Mouse (Mus musculus): ENCODE data around the gene Mrgprh. TPM values are rescaled to one million over a fixed set of nuclear protein-coding genes. Genes with fewer than 3 reads are reported as not detected.

Mrgprh gene
- polyA plus RNA-seq (2014; fragmentation: Nextera tagmentation; extraction: Ambion mirVana) = not detected in 2 replicates

DNA sequence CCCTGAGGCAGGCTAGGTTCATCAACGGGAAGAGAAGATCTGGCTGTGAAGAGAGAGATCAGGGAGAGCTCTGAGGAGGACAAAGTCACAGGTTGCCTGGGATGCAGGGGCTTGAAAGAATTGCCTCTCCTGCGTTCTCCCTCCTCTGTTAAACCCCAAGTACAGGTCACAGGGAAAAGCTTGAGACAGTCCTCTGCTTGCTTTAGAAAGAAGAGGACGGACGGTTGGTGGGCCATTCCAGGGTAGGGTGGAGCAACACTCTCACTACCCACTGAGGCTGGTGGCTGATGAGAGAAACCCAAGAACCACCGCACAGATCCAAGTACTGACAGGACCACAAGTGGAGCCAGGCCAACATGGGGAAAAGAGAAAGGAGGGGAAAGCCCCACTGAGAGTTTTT lies at the start of gene Mrgprh:
Gene Mrgprh (plus strand): TSS at position 301 of the 400 bp plus-strand sequence.
- Histone ChIP-seq H3K4me2 (ENCODE audit: low read depth, severe bottlenecking) (no peak within 1 kb of the TSS), H3K27me3 (ENCODE audit: control insufficient read depth, insufficient read depth, low read length) (no peaks in the 10 kb centered on the region), H3K4me1 (ENCODE audit: control insufficient read depth, insufficient read depth, low read length) (peaks cover 10% of the 10 kb centered on the region), H3K9ac (ENCODE audit: low read length) (no peak within 1 kb of the TSS), H3K27ac (replicated peaks; ENCODE audit: low read depth, low read length) (no peak within 1 kb of the TSS), H3K9me3 (ENCODE audit: control insufficient read depth, low read length) (no peaks in the 10 kb centered on the region), H3K36me3 (ENCODE audit: control insufficient read depth, insufficient read depth, low read length) (no peaks in the 10 kb centered on the region), H3K4me3 (ENCODE audit: low read depth, low read length) (no peak within 1 kb of the TSS)
- 80% methylated on average over 5 of the region's 5 CpGs for WGBS
- DNase-seq (ENCODE audit: low spot score) (no peak), ATAC-seq (ENCODE audit: insufficient number of reproducible peaks, low FRiP score, low TSS enrichment, low read depth) (no peak)

DNA sequence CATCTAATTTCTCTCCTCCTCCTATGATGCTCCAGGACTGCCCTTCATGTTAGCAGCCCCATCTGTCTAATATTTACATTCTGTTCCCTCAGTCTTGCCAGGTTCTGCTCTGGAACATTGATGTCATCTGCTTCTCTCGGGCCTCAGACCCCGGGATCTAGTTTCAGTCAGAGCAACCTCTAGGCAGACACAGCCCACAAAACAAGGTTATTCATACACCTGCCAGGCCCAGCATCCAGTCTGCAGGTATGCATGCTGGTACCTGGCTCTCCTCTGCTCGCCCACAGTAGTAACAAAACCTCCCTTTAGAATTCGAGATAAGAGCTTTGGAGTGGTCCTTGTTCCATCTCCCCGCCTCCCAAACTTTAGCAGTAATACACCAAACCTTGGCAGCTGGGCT lies 45.5 kb upstream of the Mrgprh start:
- H3K27ac ChIP-seq (replicated peaks; ENCODE audit: low read depth, low read length) = no peak overlapping the region
- no peaks in the 10 kb centered on the region for H3K27me3 ChIP-seq (ENCODE audit: control insufficient read depth, insufficient read depth, low read length)
- no peaks in the 10 kb centered on the region for H3K36me3 ChIP-seq (ENCODE audit: control insufficient read depth, insufficient read depth, low read length)
- no peaks in the 10 kb centered on the region for H3K4me1 ChIP-seq (ENCODE audit: control insufficient read depth, insufficient read depth, low read length)
- H3K4me3 ChIP-seq (ENCODE audit: low read depth, low read length) = no peak overlapping the region
- no peak for ATAC-seq (ENCODE audit: insufficient number of reproducible peaks, low FRiP score, low TSS enrichment, low read depth)
- H3K9ac ChIP-seq (ENCODE audit: low read length) = no peak overlapping the region
- H3K9me3 ChIP-seq (ENCODE audit: control insufficient read depth, low read length) = 0 out of 2 replicates have a peak, but pooled peaks cover 2% of the 10 kb centered on the region
- no peak overlapping the region for H3K4me2 ChIP-seq (ENCODE audit: low read depth, severe bottlenecking)
- DNase-seq (ENCODE audit: low spot score) = no peak
- 85% methylated on average over 5 of the region's 5 CpGs for WGBS

DNA sequence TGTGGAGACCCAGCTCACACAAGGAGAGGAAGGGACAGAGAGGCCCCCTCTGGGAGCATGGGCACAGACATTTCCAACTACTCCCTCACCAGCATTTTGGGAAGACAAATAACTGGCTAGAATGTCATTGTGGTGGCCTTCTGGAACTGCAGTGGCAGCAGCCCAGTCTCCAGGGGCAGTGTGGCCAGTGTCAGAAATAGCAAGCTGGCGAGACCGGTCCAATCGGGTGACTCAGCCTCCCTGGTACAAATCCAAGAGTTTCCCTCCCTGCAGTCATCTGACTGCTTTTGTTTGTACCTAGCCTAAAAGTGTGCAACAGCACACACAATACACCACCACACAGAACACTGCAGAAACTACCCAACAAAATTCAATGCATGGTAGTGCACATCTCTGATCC lies 43.6 kb upstream of the Mrgprh start:
- ATAC-seq (ENCODE audit: insufficient number of reproducible peaks, low FRiP score, low TSS enrichment, low read depth) (no peak), DNase-seq (ENCODE audit: low spot score) (no peak)
- no peaks in the 10 kb centered on the region for H3K36me3 ChIP-seq (ENCODE audit: control insufficient read depth, insufficient read depth, low read length)
- H3K27me3 ChIP-seq (ENCODE audit: control insufficient read depth, insufficient read depth, low read length) = no peaks in the 10 kb centered on the region
- H3K27ac ChIP-seq (replicated peaks; ENCODE audit: low read depth, low read length) = no peak overlapping the region
- H3K9me3 ChIP-seq (ENCODE audit: control insufficient read depth, low read length) = 0 out of 2 replicates have a peak, but pooled peaks cover 2% of the 10 kb centered on the region
- H3K4me1 ChIP-seq (ENCODE audit: control insufficient read depth, insufficient read depth, low read length) = no peaks in the 10 kb centered on the region
- H3K4me3 ChIP-seq (ENCODE audit: low read depth, low read length) = no peak overlapping the region
- H3K9ac ChIP-seq (ENCODE audit: low read length) = no peak overlapping the region
- WGBS = 85% methylated on average over 3 of the region's 3 CpGs
- H3K4me2 ChIP-seq (ENCODE audit: low read depth, severe bottlenecking) = no peak overlapping the region

DNA sequence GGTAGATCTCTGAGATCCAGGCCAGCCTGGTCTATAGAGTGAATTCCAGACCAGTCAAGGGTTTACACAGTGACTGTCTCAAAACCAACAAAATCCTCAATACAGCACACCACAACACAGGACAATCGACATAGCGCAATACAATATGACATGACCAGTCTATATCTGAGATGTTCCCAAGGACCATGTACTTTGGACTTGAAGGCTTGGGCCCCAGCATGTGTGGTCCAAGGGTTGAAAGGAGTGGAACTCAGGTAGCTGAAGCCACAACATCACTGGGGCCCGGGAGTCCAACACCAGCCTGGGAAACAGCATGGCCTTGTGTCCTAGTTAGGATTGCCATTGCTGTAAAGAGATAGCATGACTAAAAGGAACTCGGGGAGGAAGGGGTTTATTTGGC lies 43.2 kb upstream of the Mrgprh start:
- H3K4me3 ChIP-seq (ENCODE audit: low read depth, low read length) = no peak overlapping the region

DNA sequence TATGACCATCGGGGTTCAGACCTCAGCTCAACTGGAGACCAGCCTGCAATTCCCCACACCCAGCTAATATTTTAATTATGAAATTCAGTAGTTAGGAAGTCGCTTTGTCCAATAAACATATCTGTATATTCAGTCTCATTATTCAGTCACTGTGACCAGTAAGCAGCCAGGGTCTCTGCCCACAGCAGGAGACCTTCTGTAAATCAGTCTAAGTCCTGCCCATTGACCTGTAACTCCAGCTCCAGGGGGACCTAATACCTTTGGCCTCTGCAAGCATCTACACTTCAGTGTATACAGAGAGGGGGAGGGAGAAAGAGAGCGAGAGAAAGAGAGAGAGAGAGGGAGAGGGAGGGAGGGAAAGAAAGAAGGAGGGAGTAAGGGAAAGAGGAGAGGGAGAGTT lies 41.5 kb upstream of the Mrgprh start:
- Histone ChIP-seq H3K27me3 (ENCODE audit: control insufficient read depth, insufficient read depth, low read length) (no peaks in the 10 kb centered on the region), H3K4me3 (ENCODE audit: low read depth, low read length) (no peak overlapping the region), H3K9ac (ENCODE audit: low read length) (no peak overlapping the region), H3K9me3 (ENCODE audit: control insufficient read depth, low read length) (no peaks in the 10 kb centered on the region), H3K4me2 (ENCODE audit: low read depth, severe bottlenecking) (no peak overlapping the region; the same call in 1 of the 2 replicates), H3K36me3 (ENCODE audit: control insufficient read depth, insufficient read depth, low read length) (no peaks in the 10 kb centered on the region), H3K4me1 (ENCODE audit: control insufficient read depth, insufficient read depth, low read length) (no peaks in the 10 kb centered on the region), H3K27ac (replicated peaks; ENCODE audit: low read depth, low read length) (peak overlapping the region; percentile 59; the same call in 1 of the 2 replicates)
- ATAC-seq (ENCODE audit: insufficient number of reproducible peaks, low FRiP score, low TSS enrichment, low read depth) (peak; percentile 72; the same call in 1 of the 2 replicates), DNase-seq (ENCODE audit: low spot score) (peak; percentile 36)
- 58% methylated on average over 3 of the region's 3 CpGs for WGBS

More for the DNA sequence above, 43.2 kb upstream of the Mrgprh start:
- no peak for DNase-seq (ENCODE audit: low spot score)
- H3K36me3 ChIP-seq (ENCODE audit: control insufficient read depth, insufficient read depth, low read length) = no peaks in the 10 kb centered on the region
- no peak overlapping the region for H3K4me2 ChIP-seq (ENCODE audit: low read depth, severe bottlenecking)
- no peaks in the 10 kb centered on the region for H3K27me3 ChIP-seq (ENCODE audit: control insufficient read depth, insufficient read depth, low read length)
- no peaks in the 10 kb centered on the region for H3K4me1 ChIP-seq (ENCODE audit: control insufficient read depth, insufficient read depth, low read length)
- 0 out of 2 replicates have a peak, but pooled peaks cover 2% of the 10 kb centered on the region for H3K9me3 ChIP-seq (ENCODE audit: control insufficient read depth, low read length)
- H3K27ac ChIP-seq (replicated peaks; ENCODE audit: low read depth, low read length) = no peak overlapping the region
- H3K9ac ChIP-seq (ENCODE audit: low read length) = no peak overlapping the region
- ATAC-seq (ENCODE audit: insufficient number of reproducible peaks, low FRiP score, low TSS enrichment, low read depth) = no peak
- WGBS = 94% methylated on average over 4 of the region's 4 CpGs

DNA sequence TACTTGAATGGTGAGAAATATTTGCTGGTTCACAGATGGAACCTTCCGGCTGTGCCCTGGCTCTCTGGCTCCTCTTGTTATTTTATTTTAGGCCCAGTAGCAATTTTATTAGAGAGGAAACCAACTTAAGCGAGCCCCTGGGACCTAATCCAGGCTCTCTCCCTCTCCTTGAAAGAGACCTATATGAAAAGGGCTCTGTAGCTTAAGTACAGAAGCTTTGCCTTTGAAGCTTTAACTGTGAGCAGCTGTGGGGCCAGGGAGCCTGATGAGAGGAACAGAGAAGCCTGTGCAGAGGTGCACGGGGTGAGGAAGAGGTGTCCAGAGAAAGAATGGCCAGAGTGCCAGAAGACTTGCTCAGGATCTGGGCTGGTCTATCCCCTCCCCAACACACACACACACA lies 41.0 kb upstream of the Mrgprh start:
- WGBS = 15% methylated on average over 3 of the region's 3 CpGs
- Histone ChIP-seq H3K4me3 (ENCODE audit: low read depth, low read length) (no peak overlapping the region), H3K27ac (replicated peaks; ENCODE audit: low read depth, low read length) (no peak overlapping the region), H3K9ac (ENCODE audit: low read length) (no peak overlapping the region), H3K4me2 (ENCODE audit: low read depth, severe bottlenecking) (no peak overlapping the region), H3K36me3 (ENCODE audit: control insufficient read depth, insufficient read depth, low read length) (no peaks in the 10 kb centered on the region), H3K4me1 (ENCODE audit: control insufficient read depth, insufficient read depth, low read length) (peaks cover 2% of the 10 kb centered on the region; the same call in 1 of the 2 replicates), H3K27me3 (ENCODE audit: control insufficient read depth, insufficient read depth, low read length) (no peaks in the 10 kb centered on the region), H3K9me3 (ENCODE audit: control insufficient read depth, low read length) (no peaks in the 10 kb centered on the region)
- ATAC-seq (ENCODE audit: insufficient number of reproducible peaks, low FRiP score, low TSS enrichment, low read depth) (peak; percentile 67; the same call in 1 of the 2 replicates), DNase-seq (ENCODE audit: low spot score) (peak; percentile 74)

DNA sequence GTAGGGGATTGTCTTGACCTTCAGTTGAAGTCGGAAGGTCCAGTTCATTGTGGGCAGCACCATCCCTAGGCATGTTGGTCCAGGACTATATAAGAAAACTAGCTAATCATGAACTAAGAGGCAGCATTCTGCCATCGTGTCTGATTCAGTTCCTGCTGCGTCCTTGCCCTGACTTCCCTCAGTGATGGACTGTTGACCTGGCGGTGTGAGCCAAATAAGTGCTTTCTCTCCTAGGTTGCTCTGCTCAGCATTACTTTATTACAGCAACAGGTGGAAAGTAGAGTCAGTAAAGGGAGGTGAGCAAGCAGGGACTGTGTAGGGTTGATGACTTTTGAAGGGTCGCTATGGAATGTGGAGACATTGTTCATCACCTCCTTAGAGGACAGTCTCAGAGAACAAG lies 40.1 kb upstream of the Mrgprh start:
- 95% methylated on average over 5 of the region's 5 CpGs for WGBS
- Histone ChIP-seq H3K4me2 (ENCODE audit: low read depth, severe bottlenecking) (no peak overlapping the region), H3K27ac (replicated peaks; ENCODE audit: low read depth, low read length) (0 out of 2 replicates have a peak overlapping the region, but pooled peaks have one; percentile 26), H3K4me1 (ENCODE audit: control insufficient read depth, insufficient read depth, low read length) (peaks cover 2% of the 10 kb centered on the region), H3K36me3 (ENCODE audit: control insufficient read depth, insufficient read depth, low read length) (no peaks in the 10 kb centered on the region), H3K4me3 (ENCODE audit: low read depth, low read length) (no peak overlapping the region), H3K9me3 (ENCODE audit: control insufficient read depth, low read length) (no peaks in the 10 kb centered on the region), H3K27me3 (ENCODE audit: control insufficient read depth, insufficient read depth, low read length) (no peaks in the 10 kb centered on the region), H3K9ac (ENCODE audit: low read length) (no peak overlapping the region)
- ATAC-seq (ENCODE audit: insufficient number of reproducible peaks, low FRiP score, low TSS enrichment, low read depth) = no peak
- no peak for DNase-seq (ENCODE audit: low spot score)

DNA sequence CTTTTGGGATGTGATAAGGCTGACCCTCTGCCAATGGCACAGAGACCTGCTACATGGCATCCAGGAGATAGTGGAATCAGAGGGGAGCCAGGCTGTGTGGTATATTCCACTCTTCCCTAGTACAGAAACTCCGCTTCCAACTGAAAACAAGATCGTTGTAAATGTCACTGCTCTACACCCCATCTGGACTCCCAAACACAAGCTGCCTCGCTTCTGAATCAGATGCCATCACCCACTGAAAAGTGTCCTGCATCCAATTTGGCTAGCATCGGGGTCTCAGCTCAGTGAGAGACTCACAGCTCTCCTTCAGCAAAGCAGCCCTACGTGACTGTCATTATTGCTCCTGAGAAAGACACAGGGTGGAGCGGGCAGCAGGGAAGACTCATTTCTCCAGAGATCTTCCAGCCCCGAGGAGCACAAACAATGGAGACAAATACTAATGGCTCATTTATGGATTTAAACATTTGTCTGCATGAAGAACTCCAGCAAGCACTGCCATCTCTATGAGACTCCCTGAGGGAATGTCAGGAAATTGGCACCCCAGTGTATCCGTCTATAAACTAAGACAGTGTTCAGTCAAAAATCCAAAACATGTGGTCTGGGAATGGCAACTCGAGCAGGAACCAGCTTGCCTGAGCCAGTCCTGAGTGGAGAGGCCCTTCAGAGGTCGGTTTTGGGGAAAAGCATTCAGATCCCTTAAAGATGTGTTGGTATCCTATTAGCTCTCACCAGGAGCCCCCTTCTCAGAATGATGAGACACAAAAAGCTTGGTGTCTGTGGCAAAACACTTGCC lies 36.2 kb upstream of the Mrgprh start:
- DNase-seq (ENCODE audit: low spot score) = no peak
- Histone ChIP-seq H3K4me2 (ENCODE audit: low read depth, severe bottlenecking) (no peak overlapping the region), H3K36me3 (ENCODE audit: control insufficient read depth, insufficient read depth, low read length) (no peaks in the 10 kb centered on the region), H3K27ac (replicated peaks; ENCODE audit: low read depth, low read length) (no peak overlapping the region), H3K9ac (ENCODE audit: low read length) (no peak overlapping the region), H3K27me3 (ENCODE audit: control insufficient read depth, insufficient read depth, low read length) (no peaks in the 10 kb centered on the region), H3K9me3 (ENCODE audit: control insufficient read depth, low read length) (no peaks in the 10 kb centered on the region), H3K4me3 (ENCODE audit: low read depth, low read length) (no peak overlapping the region), H3K4me1 (ENCODE audit: control insufficient read depth, insufficient read depth, low read length) (peaks cover 6% of the 10 kb centered on the region)
- 63% methylated on average over 10 of the region's 10 CpGs for WGBS
- ATAC-seq (ENCODE audit: insufficient number of reproducible peaks, low FRiP score, low TSS enrichment, low read depth) = no peak
